Mouse (Mus musculus) erythroblast, embryonic 14.5 days (primary cell): ENCODE results near the gene Nutf2-ps1.
"Not testable (repeated sequence)": the region's sequence is repeated elsewhere in the genome, so short reads cannot be mapped to it uniquely, and the experiment has no call there.

Experiments
- GATA1 ChIP-seq: IDR thresholded peaks from 2 replicates; pipeline ENCODE4 v1.6.1; 2012; ENCODE audit warnings: low read length, inconsistent platforms, mixed read lengths
- TAL1 ChIP-seq: IDR thresholded peaks from 3 replicates; pipeline ENCODE4 v1.6.1; 2012; ENCODE audit warnings: low read length, inconsistent platforms, mixed read lengths

DNA sequence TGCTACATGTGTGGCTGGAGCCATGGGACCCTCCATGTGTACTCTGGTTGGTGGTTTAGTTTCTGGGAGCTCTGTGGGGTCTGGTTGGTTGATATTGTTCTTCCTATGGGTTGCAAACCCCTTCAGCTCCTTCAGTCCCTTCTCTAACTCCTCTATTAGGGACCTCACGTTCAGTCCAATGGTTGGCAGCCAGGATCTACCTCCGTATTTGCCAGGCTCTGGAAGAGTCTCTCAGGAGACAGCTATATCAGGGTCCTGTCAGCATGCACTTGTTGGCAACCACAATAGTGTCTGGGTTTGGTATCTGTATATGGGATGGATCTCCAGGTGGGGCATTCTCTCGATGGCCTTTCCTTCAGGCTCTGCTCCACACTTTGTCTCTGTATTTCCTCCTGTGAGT, 1.2 kb downstream of the Nutf2-ps1 start:
- not testable (repeated sequence) for TF ChIP-seq GATA1, TAL1
